Mouse (Mus musculus) neural tube, embryonic 15.5 days (tissue): ENCODE data around the gene Gm43552. TPM values are rescaled to one million over a fixed set of nuclear protein-coding genes. Genes with fewer than 3 reads are reported as not detected.
A peak's percentile ranks its signal among the peaks of the same experiment; 100 is the strongest.

Experiments
- ATAC-seq: fragments of 200-750 bp; cut with Nextera tagmentation; 2 replicates; pipeline ENCODE4 v1.8.0; 2017; ENCODE audit warnings: mild to moderate bottlenecking, moderate TSS enrichment, moderate library complexity; ENCODE audit not compliant: low FRiP score
- H3K27ac ChIP-seq: fragments of 300-500 bp; sonication (generic); replicated peaks from 2 replicates; pipeline ENCODE4 v1.5.1; 2015; ENCODE audit warnings: mild to moderate bottlenecking, inconsistent platforms
- H3K27me3 ChIP-seq: fragments of 300-500 bp; sonication (generic); replicated peaks from 2 replicates; pipeline ENCODE4 v1.6.1; 2015; ENCODE audit warnings: inconsistent platforms
- H3K36me3 ChIP-seq: fragments of 300-500 bp; sonication (generic); 2 replicates; pipeline ENCODE4 v1.6.1; 2015; ENCODE audit warnings: inconsistent platforms
- H3K4me1 ChIP-seq: fragments of 300-500 bp; sonication (generic); 2 replicates; pipeline ENCODE4 v1.6.1; 2015; ENCODE audit warnings: inconsistent platforms
- H3K4me2 ChIP-seq: fragments of 300-500 bp; sonication (generic); 2 replicates; pipeline ENCODE4 v1.6.1; 2015; ENCODE audit warnings: inconsistent platforms, mild to moderate bottlenecking, moderate library complexity
- H3K4me3 ChIP-seq: fragments of 300-500 bp; sonication (generic); replicated peaks from 2 replicates; pipeline ENCODE4 v1.5.1; 2015; ENCODE audit warnings: mild to moderate bottlenecking, inconsistent platforms
- H3K9ac ChIP-seq: fragments of 300-500 bp; sonication (generic); replicated peaks from 2 replicates; pipeline ENCODE4 v1.6.1; 2015; ENCODE audit warnings: mild to moderate bottlenecking, inconsistent platforms
- H3K9me3 ChIP-seq: fragments of 300-500 bp; sonication (generic); replicated peaks from 2 replicates; pipeline ENCODE4 v1.6.1; 2016; ENCODE audit warnings: inconsistent platforms
- WGBS: fragments of 180-500 bp; shearing (Covaris S2); methylation state at CpG from one replicate; pipeline ENCODE4 v1.1.7; 2015; ENCODE audit warnings: mixed read lengths; 5-methylcytosine and 5-hydroxymethylcytosine counted together
- polyA plus RNA-seq: library from polyadenylated mRNA; unstranded; fragments of >200 nt; fragmentation: Nextera tagmentation; extraction: Ambion mirVana; gene quantifications from 2 replicates; pipeline ENCODE4 v1.2.1, GENCODE M21; 2015

Gm43552 gene
- polyA plus RNA-seq, 1 experiment from 2014 or later = 1.1 TPM

GRCm38 (mm10) chr5:65459454-65459853 lies 33.2 kb downstream of the Gm43552 start:
- Histone ChIP-seq H3K4me3 (no peak overlapping the region), H3K36me3 (peaks cover 29% of the 10 kb centered on the region; the same call in 1 of the 2 replicates)
- WGBS = 90% methylated on average over 3 of the region's 3 CpGs

GRCm38 (mm10) chr5:65457846-65458245 lies 34.8 kb downstream of the Gm43552 start:
- no peaks in the 10 kb centered on the region for H3K27me3 ChIP-seq
- peaks cover 26% of the 10 kb centered on the region; the same call in 1 of the 2 replicates for H3K36me3 ChIP-seq
- H3K4me1 ChIP-seq = no peaks in the 10 kb centered on the region
- no peak for ATAC-seq
- H3K27ac ChIP-seq = no peak overlapping the region
- no peak overlapping the region for H3K4me3 ChIP-seq
- H3K9ac ChIP-seq = no peak overlapping the region
- 72% methylated on average over 5 of the region's 5 CpGs for WGBS
- H3K4me2 ChIP-seq = no peak overlapping the region
- no peaks in the 10 kb centered on the region for H3K9me3 ChIP-seq

More at GRCm38 (mm10) chr5:65459454-65459853, 33.2 kb downstream of the Gm43552 start:
- no peak for ATAC-seq
- no peak overlapping the region for H3K4me2 ChIP-seq
- no peak overlapping the region for H3K9ac ChIP-seq
- H3K27me3 ChIP-seq = no peaks in the 10 kb centered on the region
- H3K4me1 ChIP-seq = no peaks in the 10 kb centered on the region
- no peak overlapping the region for H3K27ac ChIP-seq
- H3K9me3 ChIP-seq = no peaks in the 10 kb centered on the region

- H3K4me3 ChIP-seq = no peak overlapping the region
- WGBS = 64% methylated on average over 7 of the region's 7 CpGs
- H3K9me3 ChIP-seq = no peaks in the 10 kb centered on the region
- peaks cover 32% of the 10 kb centered on the region; the same call in 1 of the 2 replicates for H3K36me3 ChIP-seq
- no peaks in the 10 kb centered on the region for H3K27me3 ChIP-seq
- no peak overlapping the region for H3K4me2 ChIP-seq
- H3K27ac ChIP-seq = no peak overlapping the region
- ATAC-seq = no peak
- H3K9ac ChIP-seq = no peak overlapping the region
- H3K4me1 ChIP-seq = no peaks in the 10 kb centered on the region
Measured at GRCm38 (mm10) chr5:65457086-65457827, 35.4 kb downstream of the Gm43552 start.

GRCm38 (mm10) chr5:65454771-65455170 lies 37.9 kb downstream of the Gm43552 start:
- H3K9ac ChIP-seq = no peak overlapping the region
- no peaks in the 10 kb centered on the region for H3K9me3 ChIP-seq
- H3K4me2 ChIP-seq = no peak overlapping the region
- ATAC-seq = no peak
- no peaks in the 10 kb centered on the region for H3K4me1 ChIP-seq
- peaks cover 43% of the 10 kb centered on the region for H3K36me3 ChIP-seq
- H3K27ac ChIP-seq = no peak overlapping the region
- no peak overlapping the region for H3K4me3 ChIP-seq
- WGBS = 80% methylated on average over 5 of the region's 5 CpGs
- no peaks in the 10 kb centered on the region for H3K27me3 ChIP-seq

- Histone ChIP-seq H3K9ac (no peak overlapping the region), H3K27me3 (no peaks in the 10 kb centered on the region), H3K27ac (no peak overlapping the region), H3K9me3 (no peaks in the 10 kb centered on the region), H3K4me2 (no peak overlapping the region), H3K36me3 (peaks cover 39% of the 10 kb centered on the region), H3K4me3 (no peak overlapping the region), H3K4me1 (no peaks in the 10 kb centered on the region)
- WGBS = 87% methylated on average over 4 of the region's 4 CpGs
- no peak for ATAC-seq
Measured at GRCm38 (mm10) chr5:65448941-65449340, 43.7 kb downstream of the Gm43552 start.

- no peak overlapping the region for H3K4me3 ChIP-seq
- no peaks in the 10 kb centered on the region for H3K27me3 ChIP-seq
- ATAC-seq = no peak
- peaks cover 40% of the 10 kb centered on the region for H3K36me3 ChIP-seq
- H3K4me2 ChIP-seq = no peak overlapping the region
- 88% methylated on average over 2 of the region's 2 CpGs for WGBS
- H3K27ac ChIP-seq = no peak overlapping the region
- no peaks in the 10 kb centered on the region for H3K9me3 ChIP-seq
- H3K9ac ChIP-seq = no peak overlapping the region
- no peaks in the 10 kb centered on the region for H3K4me1 ChIP-seq
Measured at GRCm38 (mm10) chr5:65447826-65448225, 44.8 kb downstream of the Gm43552 start.

GRCm38 (mm10) chr5:65446756-65447155 lies 45.9 kb downstream of the Gm43552 start:
- Histone ChIP-seq H3K27me3 (no peaks in the 10 kb centered on the region), H3K4me2 (no peak overlapping the region), H3K4me1 (no peaks in the 10 kb centered on the region), H3K9me3 (no peaks in the 10 kb centered on the region), H3K9ac (no peak overlapping the region), H3K36me3 (peaks cover 36% of the 10 kb centered on the region), H3K27ac (no peak overlapping the region), H3K4me3 (no peak overlapping the region)
- 78% methylated on average over 2 of the region's 2 CpGs for WGBS
- ATAC-seq = no peak

GRCm38 (mm10) chr5:65444981-65445380 lies 47.7 kb downstream of the Gm43552 start:
- H3K4me1 ChIP-seq = no peaks in the 10 kb centered on the region
- H3K9me3 ChIP-seq = no peaks in the 10 kb centered on the region
- H3K4me2 ChIP-seq = no peak overlapping the region
- no peak overlapping the region for H3K9ac ChIP-seq
- H3K27ac ChIP-seq = no peak overlapping the region
- 84% methylated on average over 2 of the region's 6 CpGs for WGBS
- no peaks in the 10 kb centered on the region for H3K27me3 ChIP-seq
- ATAC-seq = no peak
- H3K4me3 ChIP-seq = no peak overlapping the region
- peaks cover 23% of the 10 kb centered on the region for H3K36me3 ChIP-seq

- Histone ChIP-seq H3K9ac (no peak overlapping the region), H3K9me3 (no peaks in the 10 kb centered on the region), H3K4me2 (no peak overlapping the region), H3K27me3 (no peaks in the 10 kb centered on the region), H3K27ac (no peak overlapping the region), H3K36me3 (0 out of 2 replicates have a peak, but pooled peaks cover 2% of the 10 kb centered on the region), H3K4me3 (no peak overlapping the region), H3K4me1 (peaks cover 20% of the 10 kb centered on the region)
- ATAC-seq = no peak
Measured at GRCm38 (mm10) chr5:65438041-65438440, 54.6 kb downstream of the Gm43552 start.

GRCm38 (mm10) chr5:65435806-65436561 lies 56.6 kb downstream of the Gm43552 start, which contains the start of gene Ugdh:
Gene Ugdh, minus strand, starts transcription at chr5:65435949.
- Histone ChIP-seq H3K36me3 (no peaks in the 10 kb centered on the region), H3K4me3 (peak within 1 kb of the TSS; percentile 69), H3K4me2 (peak within 1 kb of the TSS; percentile 86), H3K9me3 (no peaks in the 10 kb centered on the region), H3K9ac (peak within 1 kb of the TSS; percentile 89), H3K4me1 (peaks cover 30% of the 10 kb centered on the region), H3K27ac (peak within 1 kb of the TSS; percentile 90), H3K27me3 (no peaks in the 10 kb centered on the region)
- peak; percentile 98 for ATAC-seq
- under 1% methylated on average over 51 of the region's 51 CpGs for WGBS

- under 1% methylated on average over 41 of the region's 47 CpGs for WGBS
- H3K4me1 ChIP-seq = peaks cover 36% of the 10 kb centered on the region
- H3K36me3 ChIP-seq = no peaks in the 10 kb centered on the region
- H3K9ac ChIP-seq = peak overlapping the region; percentile 89
- H3K4me2 ChIP-seq = peak overlapping the region; percentile 86
- H3K4me3 ChIP-seq = peak overlapping the region; percentile 69
- peak overlapping the region; percentile 90 for H3K27ac ChIP-seq
- peak; percentile 69 for ATAC-seq
- no peaks in the 10 kb centered on the region for H3K27me3 ChIP-seq
- no peaks in the 10 kb centered on the region for H3K9me3 ChIP-seq
Measured at GRCm38 (mm10) chr5:65435363-65435805, 57.2 kb downstream of the Gm43552 start.
